Mouse (Mus musculus): ENCODE measurements around the gene Trub1.

The Trub1 gene

GRCm38 (mm10) chr19:57498884-57499410 is 46.2 kb downstream of the Trub1 start:
- DNase-seq = no peak

- no peak for DNase-seq
Observed at GRCm38 (mm10) chr19:57500254-57500653, 47.5 kb downstream of the Trub1 start.

- no peak for DNase-seq
Observed at GRCm38 (mm10) chr19:57503144-57503543, 50.4 kb downstream of the Trub1 start.

- no peak for DNase-seq
Observed at GRCm38 (mm10) chr19:57505048-57505932, 52.6 kb downstream of the Trub1 start.

GRCm38 (mm10) chr19:57506591-57506990 is 53.9 kb downstream of the Trub1 start:
- no peak for DNase-seq

- DNase-seq = no peak
Observed at GRCm38 (mm10) chr19:57508261-57508788, 55.6 kb downstream of the Trub1 start.

GRCm38 (mm10) chr19:57509758-57510319 is 57.1 kb downstream of the Trub1 start:
- DNase-seq = peak in 1 of 2 experiments; percentile 34

GRCm38 (mm10) chr19:57510836-57511235 is 58.1 kb downstream of the Trub1 start:
- no peak for DNase-seq

- no peak for DNase-seq
Observed at GRCm38 (mm10) chr19:57513123-57513522, 60.4 kb downstream of the Trub1 start.

GRCm38 (mm10) chr19:57521721-57522120 is 69.0 kb downstream of the Trub1 start:
- DNase-seq = no peak

- peak in 1 of 2 experiments; percentile 25 for DNase-seq
Observed at GRCm38 (mm10) chr19:57523363-57523762, 70.7 kb downstream of the Trub1 start.

GRCm38 (mm10) chr19:57525693-57526092 is 73.0 kb downstream of the Trub1 start:
- no peak for DNase-seq

- DNase-seq = no peak
Observed at GRCm38 (mm10) chr19:57530212-57530611, 77.5 kb downstream of the Trub1 start.

GRCm38 (mm10) chr19:57534262-57534661 is 81.5 kb downstream of the Trub1 start:
- no peak for DNase-seq

GRCm38 (mm10) chr19:57536512-57536911 is 83.8 kb downstream of the Trub1 start:
- no peak for DNase-seq

- DNase-seq = peak; percentile 52 to 69
Observed at GRCm38 (mm10) chr19:57537510-57538182, 84.9 kb downstream of the Trub1 start.

GRCm38 (mm10) chr19:57540118-57540517 is 87.4 kb downstream of the Trub1 start:
- DNase-seq = peak in 1 of 2 experiments; percentile 43
